Mouse (Mus musculus) left cerebral cortex, adult 8-10 months (tissue): ENCODE measurements around the gene Rnf223. TPM values are rescaled to one million over a fixed set of nuclear protein-coding genes. Genes with fewer than 3 reads are reported as not detected.

Source experiments
- DNase-seq, 2 experiments: peaks; one replicate each; pipeline ENCODE4 v3.0.0; 2022; ENCODE audit warnings: low spot score in 2 of 2
- total RNA-seq, 4 experiments: library from RNA; stranded (reverse); gene quantifications; 2 replicates each; pipeline ENCODE4 v1.2.4; 2022

The Rnf223 gene
- under 1 TPM; 0.49 to 0.72 (median 0.60) TPM for total RNA-seq

- DNase-seq = no peak
Measured at GRCm38 (mm10) chr4:156130436-156130835, at the start of gene Rnf223. TSS of gene Rnf223 (plus strand) at chr4:156130513.

- DNase-seq = no peak
Measured at GRCm38 (mm10) chr4:156082621-156083234, 47.6 kb upstream of the Rnf223 start.

GRCm38 (mm10) chr4:156083348-156083747, 47.0 kb upstream of the Rnf223 start:
- no peak for DNase-seq

- no peak for DNase-seq
Measured at GRCm38 (mm10) chr4:156084096-156084879, 46.0 kb upstream of the Rnf223 start.

DNA sequence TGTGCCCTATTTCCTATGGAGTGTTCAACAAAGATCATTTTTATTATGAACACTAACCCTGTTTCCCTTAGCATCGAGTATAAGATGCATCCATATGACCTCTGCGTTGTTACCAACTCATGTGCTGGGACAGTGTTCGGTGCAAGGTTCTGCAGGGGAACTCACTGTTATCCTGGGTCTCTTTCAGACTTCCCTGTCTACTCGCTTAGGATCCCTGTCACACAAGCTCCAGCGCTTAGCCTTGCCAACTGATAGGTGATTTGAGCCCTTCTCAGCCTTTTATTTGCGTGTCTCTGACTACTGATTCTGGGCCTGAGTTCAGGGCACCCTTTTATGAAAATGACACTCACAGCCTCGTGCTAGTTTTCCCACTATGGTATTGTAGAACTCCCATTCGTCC, 45.1 kb upstream of the Rnf223 start:
- DNase-seq = no peak

GRCm38 (mm10) chr4:156087398-156088087, 42.8 kb upstream of the Rnf223 start:
- no peak for DNase-seq

- DNase-seq = no peak
Measured at GRCm38 (mm10) chr4:156091236-156091635, 39.1 kb upstream of the Rnf223 start.

DNA sequence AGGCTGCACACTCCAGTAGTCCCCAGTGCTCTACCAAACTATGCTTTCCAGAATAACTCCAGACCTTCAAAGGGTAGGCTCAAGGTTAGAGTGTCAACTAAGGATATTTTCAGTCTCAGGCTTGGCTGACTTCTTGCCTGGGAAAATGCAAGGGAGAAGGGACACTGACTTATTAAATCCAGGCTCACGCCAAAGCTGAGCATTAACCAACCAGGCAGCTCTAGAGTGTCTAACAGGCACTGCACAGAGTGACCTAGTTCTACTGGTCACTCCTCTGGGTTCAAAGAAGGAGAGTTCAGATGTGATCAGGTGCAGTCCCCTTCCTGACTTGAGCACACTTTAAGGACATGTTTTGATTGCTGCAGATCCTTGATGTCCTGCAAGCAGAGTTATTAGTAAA, 37.5 kb upstream of the Rnf223 start:
- DNase-seq = no peak

DNA sequence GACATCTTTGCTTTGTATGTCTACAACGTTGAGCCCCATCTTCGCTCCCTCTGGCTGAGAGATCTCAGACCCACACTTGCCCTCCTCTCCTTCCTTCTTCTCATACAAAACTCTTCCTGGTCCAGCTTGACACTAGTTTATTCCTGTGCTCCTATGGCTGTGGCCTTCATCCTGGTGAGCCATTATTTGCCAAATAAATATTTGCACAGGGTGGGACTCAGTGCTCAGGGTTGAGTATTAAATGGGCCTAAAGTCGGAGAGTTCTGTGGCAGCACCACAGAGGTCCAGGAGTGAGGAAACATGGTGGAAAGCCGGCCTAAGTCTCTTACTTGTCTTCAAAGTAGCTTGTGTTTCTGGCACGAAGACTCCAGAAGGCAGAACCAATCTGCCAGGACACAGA, 36.6 kb upstream of the Rnf223 start:
- DNase-seq = no peak

GRCm38 (mm10) chr4:156096191-156096590, 34.1 kb upstream of the Rnf223 start:
- no peak for DNase-seq

- DNase-seq = no peak
Measured at GRCm38 (mm10) chr4:156097770-156098366, 32.4 kb upstream of the Rnf223 start.

GRCm38 (mm10) chr4:156099427-156099826, 30.9 kb upstream of the Rnf223 start:
- DNase-seq = no peak

DNA sequence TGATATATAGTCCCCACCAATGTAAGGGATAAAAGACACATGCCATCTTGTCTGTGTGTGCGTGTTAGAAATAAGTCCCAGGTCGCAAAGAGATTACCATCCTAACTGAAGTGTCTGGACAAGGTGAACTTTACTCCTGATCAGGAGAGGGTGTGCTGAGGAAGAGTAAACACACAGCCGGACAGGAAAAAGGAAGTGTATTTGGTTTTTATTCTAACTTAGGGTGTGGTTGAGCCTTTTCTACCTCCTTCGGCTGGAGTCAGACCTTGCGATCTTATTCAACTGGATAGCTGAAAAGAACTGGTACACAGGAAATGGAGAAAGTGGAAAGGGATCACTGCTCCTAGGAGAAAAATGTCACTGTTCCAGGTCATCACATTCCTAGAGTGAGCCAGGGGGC, 29.8 kb upstream of the Rnf223 start:
- no peak for DNase-seq

GRCm38 (mm10) chr4:156101481-156101903, 28.8 kb upstream of the Rnf223 start:
- no peak for DNase-seq

GRCm38 (mm10) chr4:156103342-156103741, 27.0 kb upstream of the Rnf223 start:
- DNase-seq = no peak

DNA sequence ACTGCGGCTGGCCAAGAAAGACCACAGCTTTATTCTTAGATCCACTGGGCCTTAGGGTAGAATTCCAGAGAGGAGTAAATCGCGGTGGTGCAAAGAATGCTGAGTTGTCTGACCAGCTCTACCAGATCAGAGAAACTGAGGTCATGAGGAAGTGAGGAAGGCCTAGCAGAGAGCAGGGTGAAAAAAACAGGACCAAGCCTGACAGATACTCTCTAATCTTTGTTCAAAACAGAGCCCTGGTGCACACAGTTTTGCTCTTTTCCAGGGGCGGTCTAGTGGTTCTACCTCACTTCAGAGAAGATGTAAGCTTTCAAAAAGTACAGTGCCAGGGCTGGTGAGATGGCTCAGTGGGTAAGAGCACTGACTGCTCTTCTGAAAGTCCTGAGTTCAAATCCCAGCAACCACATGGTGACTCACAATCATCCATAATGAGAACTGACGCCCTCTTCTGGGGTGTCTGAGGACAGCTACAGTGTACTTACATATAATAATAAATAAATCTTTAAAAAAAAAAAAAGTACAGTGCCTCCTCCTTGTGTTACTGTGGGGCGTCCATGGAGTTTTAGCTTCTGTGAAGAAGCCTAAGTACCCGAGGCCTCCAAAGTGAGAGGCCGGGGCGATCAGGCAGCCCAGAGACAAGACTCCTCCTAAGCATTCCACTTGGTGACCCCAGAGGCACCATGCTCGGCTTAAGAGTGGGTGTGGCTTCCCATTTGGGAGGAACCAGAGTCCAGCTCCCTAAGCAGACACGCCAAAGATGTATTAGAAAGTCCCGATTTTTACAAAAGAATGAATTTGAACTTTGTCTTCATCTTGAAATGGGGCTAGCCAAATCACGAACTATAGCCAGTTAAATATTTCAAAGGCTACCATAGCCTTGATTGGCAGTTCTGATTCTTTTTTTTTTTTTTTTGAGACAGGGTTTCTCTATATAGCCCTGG, 21.4 kb upstream of the Rnf223 start:
- peak in 1 of 2 experiments; percentile 16 for DNase-seq

GRCm38 (mm10) chr4:156109570-156110331, 20.6 kb upstream of the Rnf223 start, which contains the start of gene 9430015G10Rik:
TSS of gene 9430015G10Rik (plus strand) at chr4:156109982.
- peak; percentile 95 to 98 for DNase-seq

DNA sequence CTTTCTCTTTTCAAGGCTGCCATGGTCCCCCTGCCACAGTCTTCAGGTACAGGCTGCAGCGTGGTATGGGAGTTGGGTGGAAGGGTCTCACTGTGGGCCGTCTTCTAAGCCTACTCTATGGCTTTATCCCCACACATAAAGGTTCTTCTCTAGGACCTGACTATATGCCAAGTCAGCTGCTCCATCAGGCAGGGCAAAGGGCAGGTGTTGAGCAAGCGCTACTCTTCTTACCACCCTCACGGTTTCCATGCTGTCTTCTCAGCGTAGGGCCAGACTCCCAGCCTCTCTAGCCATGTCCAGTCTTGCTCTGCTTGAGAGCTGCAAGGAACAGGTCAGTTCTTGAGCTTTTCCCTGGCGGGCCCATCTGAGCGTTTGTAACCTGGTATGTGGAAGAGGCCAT, 6.2 kb upstream of the Rnf223 start:
- no peak for DNase-seq

DNA sequence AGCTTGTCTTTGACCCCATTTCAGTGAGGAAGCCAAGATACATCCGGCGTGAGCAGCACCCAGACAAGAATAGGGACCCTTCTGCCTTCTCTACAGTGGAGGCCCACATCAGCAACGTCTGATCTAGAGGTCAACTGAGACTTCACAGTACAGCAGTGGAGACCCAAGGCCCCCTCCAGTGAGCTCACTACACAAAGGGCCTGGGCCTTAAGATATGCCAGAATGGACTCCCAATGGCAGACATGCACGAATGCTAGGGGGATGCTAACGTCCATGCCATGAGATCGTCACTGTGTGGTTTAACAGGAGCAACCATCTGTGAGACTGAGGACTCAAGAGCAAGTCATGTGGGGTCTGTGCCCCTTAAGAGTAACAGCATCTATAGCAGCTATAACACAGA, 4.9 kb upstream of the Rnf223 start:
- DNase-seq = no peak

DNA sequence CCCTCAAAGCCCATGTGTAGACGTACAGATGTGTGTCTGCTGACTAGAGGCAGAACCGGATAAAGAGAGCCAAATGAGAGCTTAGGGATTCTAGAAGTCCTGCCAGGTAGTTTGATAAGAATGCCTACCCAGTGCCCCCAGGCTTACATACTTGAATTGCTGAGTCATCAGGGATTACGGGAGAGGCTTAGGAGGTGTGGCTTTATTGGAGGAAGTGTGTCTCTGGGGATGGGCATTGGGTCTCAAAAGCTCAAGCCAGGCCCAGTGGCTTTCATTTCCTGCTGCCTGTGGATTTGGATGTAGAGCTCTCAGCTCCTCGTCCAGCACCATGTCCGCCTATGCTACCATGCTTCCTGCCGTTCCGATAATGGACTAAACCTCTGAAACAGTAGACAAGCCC, 3.5 kb upstream of the Rnf223 start:
- DNase-seq = no peak
